Mouse (Mus musculus) spleen, adult 2 months (tissue): ENCODE measurements around the gene C87436.

Experiments used
- CTCF ChIP-seq: fragments of 200-500 bp; IDR thresholded peaks from 2 replicates; pipeline ENCODE4 v1.5.1; 2011; ENCODE audit warnings: mild to moderate bottlenecking, inconsistent platforms; ENCODE audit not compliant: insufficient read depth, insufficient read length, insufficient replicate concordance; ENCODE audit errors: extremely low read depth
- POLR2A ChIP-seq: fragments of 200-500 bp; IDR thresholded peaks from 2 replicates; pipeline ENCODE4 v1.6.1; 2011; ENCODE audit warnings: low read depth, low read length, inconsistent platforms

DNA sequence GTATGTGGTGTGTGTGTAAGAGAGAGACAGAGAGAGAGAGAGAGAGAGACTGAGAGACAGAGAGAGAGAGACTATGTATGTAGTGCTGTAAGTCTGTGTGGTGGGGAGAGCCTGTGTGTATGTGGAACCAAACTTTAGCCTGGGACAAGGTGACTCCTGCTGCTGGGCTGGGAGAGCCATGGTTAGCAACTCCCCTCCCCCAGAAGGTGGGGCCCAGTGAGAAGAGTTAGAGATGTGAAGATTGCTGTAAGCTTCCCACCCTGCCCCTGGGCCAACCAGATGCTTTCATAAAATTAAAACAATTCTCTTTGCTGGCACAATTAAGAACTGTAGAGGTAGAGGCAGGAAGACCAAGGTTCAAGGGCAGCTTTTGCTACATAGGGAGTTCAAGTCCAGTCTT, 68.9 kb downstream of the C87436 start:
- TF ChIP-seq POLR2A (no peak), CTCF (no peak)
